Mouse (Mus musculus): Measurements from ENCODE around the gene Psmb11.

DNA sequence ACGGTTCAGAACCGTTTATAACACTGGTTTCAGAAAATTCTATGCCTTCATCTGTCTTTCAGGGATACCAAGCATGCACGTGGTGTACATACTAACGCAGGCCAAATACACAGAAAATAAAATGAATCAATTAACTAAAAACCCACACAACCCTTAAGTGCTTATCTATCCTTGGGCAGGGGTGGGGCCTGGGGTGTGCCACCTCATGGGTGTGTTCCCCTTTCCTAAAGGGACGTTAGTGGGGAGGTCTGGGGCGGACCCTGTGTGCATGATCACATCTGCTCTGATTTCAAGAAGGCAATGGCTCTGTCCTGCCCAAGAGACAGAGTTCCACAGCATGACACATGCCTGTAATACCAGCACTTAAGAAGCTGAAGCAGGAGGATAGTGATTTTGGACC lies 2.1 kb downstream of the Psmb11 start:
- TF ChIP-seq CTCF (conservative IDR thresholded peaks at IDR 0.05; ENCODE audit: low read length) (no peak), POU5F1 (IDR thresholded peaks at IDR 0.05; ENCODE audit: borderline replicate concordance, low read length) (no peak), NANOG (IDR thresholded peaks at IDR 0.05; ENCODE audit: borderline replicate concordance, low read length) (no peak)

All from E14TG2a.4 (cell line).